Mouse (Mus musculus) CH12.LX (cell line): ENCODE measurements around the gene Gm21962. TPM values are rescaled to one million over a fixed set of nuclear protein-coding genes. Genes with fewer than 3 reads are reported as not detected.
A peak's percentile ranks its signal among the peaks of the same experiment; 100 is the strongest.

Source experiments
- DNase-seq: peaks from one replicate; pipeline ENCODE4 v3.0.0-alpha.2; 2013; ENCODE audit errors: extremely low read depth
- H3K27ac ChIP-seq: 2 replicates; pipeline ENCODE4 v1.5.1; 2012; ENCODE audit warnings: low read depth, mild to moderate bottlenecking, control low read depth, moderate library complexity; ENCODE audit not compliant: insufficient read depth
- H3K27me3 ChIP-seq: replicated peaks from 2 replicates; pipeline ENCODE3; 2012; ENCODE audit warnings: inconsistent platforms
- H3K36me3 ChIP-seq, 2 experiments: replicated peaks in 1 of 2; 2 replicates each; pipeline versions ENCODE3 to v1.6.1; 2012; ENCODE audit warnings: inconsistent platforms in 1 of 2, low read length in 1 of 2, mild to moderate bottlenecking in 1 of 2, mixed read lengths in 1 of 2, moderate library complexity in 1 of 2; ENCODE audit not compliant: control insufficient read depth in 1 of 2, insufficient read depth in 1 of 2
- H3K4me1 ChIP-seq, 2 experiments: 2 replicates each; pipeline ENCODE4 v1.6.1; 2012; ENCODE audit warnings: inconsistent platforms in 1 of 2, moderate library complexity in 1 of 2; ENCODE audit not compliant: insufficient read depth in 2 of 2, control insufficient read depth in 1 of 2
- H3K4me2 ChIP-seq: 2 replicates; pipeline ENCODE4 v1.6.1; 2012; ENCODE audit warnings: low read depth, mild to moderate bottlenecking, control low read depth; ENCODE audit not compliant: poor library complexity, insufficient read depth, severe bottlenecking
- H3K4me3 ChIP-seq, 3 experiments: fragments of 150-350 bp in 1 of 3; sonication (generic) in 1 of 3; replicated peaks in 1 of 3; 2 replicates each; pipeline versions ENCODE3 to v1.5.1; 2011 to 2012; ENCODE audit warnings: low read depth in 2 of 3, low read length in 2 of 3, mild to moderate bottlenecking in 2 of 3, moderate library complexity in 2 of 3, control low read depth in 1 of 3, improper control_type of control experiment in 1 of 3, inconsistent platforms in 1 of 3, mixed read lengths in 1 of 3; ENCODE audit not compliant: poor library complexity in 1 of 3
- H3K79me2 ChIP-seq: replicated peaks from 2 replicates; pipeline ENCODE4 v1.6.1; 2012; ENCODE audit warnings: mild to moderate bottlenecking, moderate library complexity; ENCODE audit not compliant: control insufficient read depth, poor library complexity, insufficient read depth, severe bottlenecking; ENCODE audit errors: extremely low read depth
- H3K9ac ChIP-seq: 2 replicates; pipeline ENCODE4 v1.6.1; 2012; ENCODE audit warnings: low read depth, mild to moderate bottlenecking, control low read depth, moderate library complexity; ENCODE audit not compliant: insufficient read depth
- H3K9me3 ChIP-seq: replicated peaks from 2 replicates; pipeline ENCODE3; 2012; ENCODE audit warnings: low read length, inconsistent platforms, mixed read lengths
- CHD1 ChIP-seq: IDR thresholded peaks from 2 replicates; pipeline ENCODE4 v1.6.1; 2012; ENCODE audit warnings: low read depth, low read length, improper control_type of control experiment, inconsistent platforms
- CTCF ChIP-seq, 2 experiments: IDR thresholded peaks in 1 of 2; conservative IDR thresholded peaks in 1 of 2; 2 replicates each; pipeline ENCODE4 v1.5.1; 2011 to 2012; ENCODE audit warnings: low read depth in 2 of 2, low read length in 2 of 2, improper control_type of control experiment in 1 of 2, inconsistent platforms in 1 of 2, mild to moderate bottlenecking in 1 of 2, moderate library complexity in 1 of 2
- E2F4 ChIP-seq: IDR thresholded peaks from 2 replicates; pipeline ENCODE4 v1.6.1; 2011; ENCODE audit warnings: low read depth, low read length, improper control_type of control experiment; ENCODE audit not compliant: insufficient replicate concordance
- ELF1 ChIP-seq: IDR thresholded peaks from 2 replicates; pipeline ENCODE4 v1.6.1; 2014; ENCODE audit warnings: low read depth, mild to moderate bottlenecking, inconsistent platforms, low read length, improper control_type of control experiment
- ETS1 ChIP-seq: conservative IDR thresholded peaks from 2 replicates; pipeline ENCODE4 v1.6.1; 2012; ENCODE audit warnings: low read depth, mild to moderate bottlenecking, inconsistent platforms, low read length, improper control_type of control experiment, moderate library complexity
- GABPA ChIP-seq: IDR thresholded peaks from 2 replicates; pipeline ENCODE4 v1.6.1; 2012; ENCODE audit warnings: low read depth, low read length, improper control_type of control experiment, inconsistent platforms; ENCODE audit not compliant: insufficient replicate concordance
- HCFC1 ChIP-seq: IDR thresholded peaks from 2 replicates; pipeline ENCODE4 v1.6.1; 2012; ENCODE audit warnings: low read depth, mild to moderate bottlenecking, inconsistent platforms, low read length, improper control_type of control experiment
- JUND ChIP-seq: conservative IDR thresholded peaks from 2 replicates; pipeline ENCODE4 v1.6.1; 2011; ENCODE audit warnings: low read depth, low read length, improper control_type of control experiment
- KAT2A ChIP-seq: IDR thresholded peaks from 2 replicates; pipeline ENCODE4 v1.6.1; 2012; ENCODE audit warnings: low read length, improper control_type of control experiment, inconsistent platforms; ENCODE audit not compliant: insufficient replicate concordance
- MAFK ChIP-seq: IDR thresholded peaks from 2 replicates; pipeline ENCODE4 v1.6.1; 2011; ENCODE audit warnings: low read length, improper control_type of control experiment; ENCODE audit not compliant: insufficient replicate concordance
- MAX ChIP-seq: IDR thresholded peaks from 2 replicates; pipeline ENCODE4 v1.6.1; 2011; ENCODE audit warnings: low read length, improper control_type of control experiment
- MAZ ChIP-seq: IDR thresholded peaks from 2 replicates; pipeline ENCODE4 v1.6.1; 2012; ENCODE audit warnings: low read depth, mild to moderate bottlenecking, inconsistent platforms, low read length, improper control_type of control experiment, moderate library complexity
- MEF2A ChIP-seq: IDR thresholded peaks from 2 replicates; pipeline ENCODE4 v1.6.1; 2014; ENCODE audit warnings: low read depth, mild to moderate bottlenecking, inconsistent platforms, low read length, improper control_type of control experiment, borderline replicate concordance
- NELFE ChIP-seq: IDR thresholded peaks from 2 replicates; pipeline ENCODE4 v1.6.1; 2011; ENCODE audit warnings: low read depth, low read length, improper control_type of control experiment
- POLR2A ChIP-seq: IDR thresholded peaks from 2 replicates; pipeline ENCODE4 v1.6.1; 2011; ENCODE audit warnings: low read depth, mild to moderate bottlenecking, improper control_type of control experiment, low read length
- RAD21 ChIP-seq: IDR thresholded peaks from 2 replicates; pipeline ENCODE4 v1.6.1; 2011; ENCODE audit warnings: low read depth, mild to moderate bottlenecking, low read length, improper control_type of control experiment, moderate library complexity
- RCOR1 ChIP-seq: conservative IDR thresholded peaks from 2 replicates; pipeline ENCODE4 v1.6.1; 2012; ENCODE audit warnings: low read depth, mild to moderate bottlenecking, inconsistent platforms, low read length, improper control_type of control experiment
- SIN3A ChIP-seq: IDR thresholded peaks from 2 replicates; pipeline ENCODE4 v1.6.1; 2012; ENCODE audit warnings: low read length, improper control_type of control experiment, inconsistent platforms
- SMC3 ChIP-seq: IDR thresholded peaks from 2 replicates; pipeline ENCODE4 v1.6.1; 2011; ENCODE audit warnings: low read depth, low read length, improper control_type of control experiment
- UBTF ChIP-seq: IDR thresholded peaks from 2 replicates; pipeline ENCODE4 v1.6.1; 2012; ENCODE audit warnings: low read depth, mild to moderate bottlenecking, inconsistent platforms, low read length, improper control_type of control experiment, moderate library complexity
- ZC3H11A ChIP-seq: IDR thresholded peaks from 2 replicates; pipeline ENCODE4 v1.6.1; 2012; ENCODE audit warnings: low read depth, mild to moderate bottlenecking, inconsistent platforms, low read length, improper control_type of control experiment
- ZKSCAN1 ChIP-seq: IDR thresholded peaks from 2 replicates; pipeline ENCODE4 v1.6.1; 2012; ENCODE audit warnings: low read depth, inconsistent platforms, low read length, improper control_type of control experiment, borderline replicate concordance
- ZNF384 ChIP-seq: IDR thresholded peaks from 2 replicates; pipeline ENCODE4 v1.6.1; 2012; ENCODE audit warnings: low read depth, low read length, improper control_type of control experiment, inconsistent platforms
- dilution Hi-C: fragments of 300-500 bp; cut with MboI; formaldehyde crosslinking; loops from 2 replicates; pipeline ENCODE4 v1.14.3; 2020; ENCODE audit warnings: low sequenced_read_pairs; ENCODE audit not compliant: extremely low pct_unique_long_range_greater_than_20kb, extremely low pct_ligation_motif_present
- in situ Hi-C: fragments of 300-500 bp; cut with MboI; formaldehyde crosslinking; loops from 3 replicates; pipeline ENCODE4 v1.14.3; 2019; ENCODE audit warnings: low sequenced_read_pairs, low pct_ligation_motif_present, low pct_unique_long_range_greater_than_20kb, mixed read lengths
- polyA plus RNA-seq: library from polyadenylated mRNA; unstranded; fragments of >175 nt; gene quantifications from 2 replicates; pipeline ENCODE4 v1.2.1, GENCODE M21; 2012; ENCODE audit warnings: low read depth; ENCODE audit not compliant: insufficient read length
- total RNA-seq, 2 experiments: library from RNA; depleted of rRNA; stranded (reverse); fragments of 300-350 nt in 1 of 2; fragments of >200 nt in 1 of 2; gene quantifications; 2 replicates each; pipeline ENCODE4 v1.2.3; 2012 to 2014

Gene Gm21962
- total and polyA plus RNA-seq, 3 experiments = not detected

DNA sequence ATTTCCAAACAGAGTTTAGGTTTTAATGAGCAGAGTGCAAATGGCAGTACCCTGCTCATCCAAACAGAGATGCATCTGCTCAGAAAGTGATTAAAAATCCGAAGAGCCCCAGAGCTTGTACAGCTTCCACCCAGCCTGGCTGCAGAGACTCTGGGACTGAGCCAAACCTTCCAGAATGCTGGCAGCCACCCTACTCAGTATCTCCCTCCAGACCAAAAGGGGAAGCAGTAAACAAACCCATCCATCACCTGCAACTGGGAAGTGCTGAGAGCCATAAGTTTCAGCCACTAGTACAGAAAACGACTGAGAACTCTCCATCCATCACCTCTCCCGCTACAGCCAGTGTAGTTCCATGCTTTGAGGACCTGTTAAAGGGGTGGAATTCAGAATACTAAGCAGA lies 9.6 kb downstream of the Gm21962 start:
- Histone ChIP-seq H3K36me3 (no peaks in the 10 kb centered on the region), H3K9me3 (no peaks in the 10 kb centered on the region), H3K4me2 (no peak overlapping the region), H3K79me2 (no peaks in the 10 kb centered on the region), H3K4me1 (peaks cover 0 to 13% of the 10 kb centered on the region in 2 experiments; a peak in 2 of 4 replicates), H3K27me3 (no peaks in the 10 kb centered on the region), H3K9ac (no peak overlapping the region), H3K4me3 (no peak overlapping the region), H3K27ac (no peak overlapping the region)
- DNase-seq = no peak
- in situ Hi-C loops = no loop called here
- dilution Hi-C loops = no loop called here
- TF ChIP-seq CTCF (conservative IDR thresholded peaks at IDR 0.05 in 1 of 2, IDR thresholded peaks at IDR 0.05 in 1 of 2; ENCODE audit: low read depth in 2 of 2, low read length in 2 of 2) = no peak
- TF ChIP-seq ZKSCAN1 = no peak
- TF ChIP-seq POLR2A = no peak
- no peak for TF ChIP-seq ELF1

DNA sequence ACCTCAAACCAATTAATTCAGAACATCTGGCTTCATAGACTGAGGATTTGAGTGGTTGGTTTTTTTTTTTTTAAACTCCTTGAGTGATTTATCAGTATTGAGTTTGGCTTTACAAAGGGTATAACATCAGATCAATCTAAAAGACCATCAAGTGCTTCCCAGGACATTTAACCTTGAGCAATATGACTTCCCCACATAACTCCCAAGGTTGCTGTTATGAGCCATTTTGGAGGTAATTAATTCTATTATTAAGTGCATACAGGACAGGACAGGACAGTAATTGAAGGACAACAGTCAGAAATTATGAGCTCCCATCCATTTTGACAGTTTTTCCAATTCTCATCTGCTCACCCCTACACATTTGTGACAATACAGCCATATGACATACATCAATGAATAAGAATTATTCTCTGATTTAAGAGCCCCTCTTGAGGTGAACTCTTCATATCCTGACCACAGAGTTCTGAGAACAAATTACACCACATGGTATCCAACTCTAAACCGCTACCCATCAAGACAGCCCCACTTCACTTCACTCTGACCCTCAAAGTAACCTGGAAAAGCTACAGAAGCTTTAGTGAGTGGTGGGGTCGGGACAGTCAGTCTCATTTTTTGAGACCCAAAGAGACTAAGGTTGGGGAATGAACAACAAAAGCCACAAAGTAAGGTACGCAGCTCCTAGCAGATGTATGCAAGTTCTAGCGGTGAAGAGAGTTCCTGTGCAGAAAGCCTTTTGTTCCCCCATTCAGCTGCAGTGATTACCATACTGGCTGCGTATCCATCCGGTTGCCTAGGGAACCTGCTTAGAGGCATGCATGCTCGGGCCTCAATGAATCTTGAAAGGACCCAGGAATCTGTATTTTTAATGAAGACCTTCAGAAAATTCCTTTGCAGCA lies 11.8 kb downstream of the Gm21962 start:
- no peak for DNase-seq
- no peaks in the 10 kb centered on the region for H3K36me3 ChIP-seq
- H3K27ac ChIP-seq = no peak overlapping the region
- H3K4me3 ChIP-seq = no peak overlapping the region
- H3K79me2 ChIP-seq = no peaks in the 10 kb centered on the region
- no peaks in the 10 kb centered on the region for H3K9me3 ChIP-seq
- no peaks in the 10 kb centered on the region for H3K27me3 ChIP-seq
- peaks cover 0 to 13% of the 10 kb centered on the region in 2 experiments; a peak in 2 of 4 replicates for H3K4me1 ChIP-seq
- dilution Hi-C loops = no loop called here
- no peak overlapping the region for H3K4me2 ChIP-seq
- TF ChIP-seq SIN3A = no peak
- TF ChIP-seq MAZ = no peak
- no peak for TF ChIP-seq CHD1
- TF ChIP-seq HCFC1 = no peak
- TF ChIP-seq ETS1 = no peak
- TF ChIP-seq SMC3 = no peak
- no peak overlapping the region for H3K9ac ChIP-seq
- in situ Hi-C loops = no loop called here

DNA sequence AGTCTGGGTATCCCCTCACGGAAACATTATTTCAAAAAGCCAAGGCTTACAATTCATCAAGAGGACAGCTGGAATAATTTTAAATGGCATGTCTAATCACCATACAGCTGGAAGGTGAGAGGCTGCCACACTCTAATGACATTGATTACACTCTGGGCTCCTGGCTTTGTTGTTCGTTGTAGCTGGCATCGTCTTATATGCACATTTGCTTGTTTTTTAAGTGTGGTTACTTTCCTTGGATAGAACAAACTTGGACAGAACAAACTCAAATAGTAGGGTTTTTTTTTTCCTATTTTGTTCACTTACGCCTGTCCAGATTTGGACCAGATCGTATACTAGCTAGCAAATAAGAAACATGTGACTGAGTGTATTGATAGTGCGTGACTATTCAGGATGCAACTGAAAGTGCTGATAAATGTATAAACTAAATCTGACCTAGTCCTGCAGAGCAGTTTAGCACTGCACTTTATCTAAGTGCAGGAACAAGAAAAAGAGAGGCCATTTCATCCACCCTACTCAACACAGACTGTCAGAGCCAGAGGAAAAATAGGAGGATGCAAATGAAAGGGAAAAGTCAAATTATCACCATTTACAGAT lies 12.6 kb downstream of the Gm21962 start:
- no peak overlapping the region for H3K9ac ChIP-seq
- H3K4me2 ChIP-seq = peak overlapping the region; percentile 46; the same call in 1 of the 2 replicates
- no peak overlapping the region for H3K27ac ChIP-seq
- no peaks in the 10 kb centered on the region for H3K9me3 ChIP-seq
- dilution Hi-C loops = no loop called here
- H3K36me3 ChIP-seq = no peaks in the 10 kb centered on the region
- H3K4me3 ChIP-seq = no peak overlapping the region
- H3K27me3 ChIP-seq = no peaks in the 10 kb centered on the region
- in situ Hi-C loops = no loop called here
- DNase-seq = no peak
- H3K4me1 ChIP-seq = peaks cover 0 to 13% of the 10 kb centered on the region in 2 experiments; a peak in 2 of 4 replicates
- H3K79me2 ChIP-seq = no peaks in the 10 kb centered on the region
- TF ChIP-seq NELFE = no peak
- no peak for TF ChIP-seq ZNF384
- TF ChIP-seq ETS1 = no peak
- no peak for TF ChIP-seq MAZ
- TF ChIP-seq POLR2A = no peak
- TF ChIP-seq RCOR1 = no peak
- TF ChIP-seq HCFC1 = no peak
- TF ChIP-seq UBTF = no peak
- no peak for TF ChIP-seq MAX
- no peak for TF ChIP-seq CTCF (conservative IDR thresholded peaks at IDR 0.05 in 1 of 2, IDR thresholded peaks at IDR 0.05 in 1 of 2; ENCODE audit: low read depth in 2 of 2, low read length in 2 of 2)
- no peak for TF ChIP-seq GABPA
- no peak for TF ChIP-seq RAD21
- TF ChIP-seq JUND = no peak
- TF ChIP-seq ZC3H11A = no peak
- no peak for TF ChIP-seq MEF2A
- no peak for TF ChIP-seq MAFK
- TF ChIP-seq KAT2A = no peak
- no peak for TF ChIP-seq E2F4
